Mouse (Mus musculus): ENCODE data around the gene Armc6. TPM values are rescaled to one million over a fixed set of nuclear protein-coding genes. Genes with fewer than 3 reads are reported as not detected.
A peak's percentile ranks its signal among the peaks of the same experiment; 100 is the strongest.

Armc6 gene
- polyA plus RNA-seq (2014; fragmentation: Nextera tagmentation; extraction: Ambion mirVana) = 24.4 and 25.8 TPM in 2 replicates

- under 1% methylated on average over 67 of the region's 67 CpGs for WGBS
These were observed at the start of gene Armc6, which contains the start of gene Sugp2 for GRCm38 (mm10) chr8:70234080-70234780. Armc6 (minus strand) TSS chr8:70234466. Sugp2 (plus strand) TSS chr8:70234226.

GRCm38 (mm10) chr8:70283136-70284077 is 49.1 kb upstream of the Armc6 start:
- Histone ChIP-seq H3K27ac (ENCODE audit: low read depth) (peak overlapping the region; percentile 77; the same call in 1 of the 2 replicates), H3K4me1 (replicated peaks; ENCODE audit: control insufficient read depth, insufficient read depth, low read length) (peaks cover 12% of the 10 kb centered on the region), H3K4me3 (ENCODE audit: low read depth, low read length) (peak overlapping the region; percentile 59), H3K4me2 (ENCODE audit: low read length) (peak overlapping the region; percentile 90), H3K27me3 (replicated peaks; ENCODE audit: control insufficient read depth, insufficient read depth, low read length) (no peaks in the 10 kb centered on the region), H3K9me3 (ENCODE audit: control insufficient read depth, low read length) (0 out of 2 replicates have a peak, but pooled peaks cover 4% of the 10 kb centered on the region), H3K9ac (ENCODE audit: low read length) (peak overlapping the region; percentile 84), H3K36me3 (ENCODE audit: control insufficient read depth, insufficient read depth, low read length) (peaks cover 36% of the 10 kb centered on the region)
- DNase-seq (ENCODE audit: low spot score) (peak; percentile 66), ATAC-seq (replicated peaks; ENCODE audit: low FRiP score, low TSS enrichment, low read depth) (peak; percentile 59)
- 1% methylated on average over 55 of the region's 55 CpGs for WGBS

More at GRCm38 (mm10) chr8:70234080-70234780, at the start of gene Armc6, which contains the start of gene Sugp2:
- DNase-seq (ENCODE audit: low spot score) (peak; percentile 99), ATAC-seq (replicated peaks; ENCODE audit: low FRiP score, low TSS enrichment, low read depth) (peak; percentile 93)
- H3K27ac ChIP-seq (ENCODE audit: low read depth) = peak within 1 kb of the TSS; percentile 95
- peaks cover 48% of the 10 kb centered on the region for H3K36me3 ChIP-seq (ENCODE audit: control insufficient read depth, insufficient read depth, low read length)
- H3K4me2 ChIP-seq (ENCODE audit: low read length) = peak within 1 kb of the TSS; percentile 90
- H3K4me1 ChIP-seq (replicated peaks; ENCODE audit: control insufficient read depth, insufficient read depth, low read length) = peaks cover 19% of the 10 kb centered on the region
- peak within 1 kb of the TSS; percentile 87 for H3K4me3 ChIP-seq (ENCODE audit: low read depth, low read length)
- H3K9ac ChIP-seq (ENCODE audit: low read length) = peak within 1 kb of the TSS; percentile 83
- H3K27me3 ChIP-seq (replicated peaks; ENCODE audit: control insufficient read depth, insufficient read depth, low read length) = no peaks in the 10 kb centered on the region
- no peaks in the 10 kb centered on the region for H3K9me3 ChIP-seq (ENCODE audit: control insufficient read depth, low read length)

GRCm38 (mm10) chr8:70282603-70283135 is 48.4 kb upstream of the Armc6 start, which contains the start of gene Homer3:
Homer3 (plus strand) TSS chr8:70282827.
- no peaks in the 10 kb centered on the region for H3K27me3 ChIP-seq (replicated peaks; ENCODE audit: control insufficient read depth, insufficient read depth, low read length)
- peak within 1 kb of the TSS; percentile 59 for H3K4me3 ChIP-seq (ENCODE audit: low read depth, low read length)
- H3K9ac ChIP-seq (ENCODE audit: low read length) = peak within 1 kb of the TSS; percentile 84
- 0 out of 2 replicates have a peak, but pooled peaks cover 4% of the 10 kb centered on the region for H3K9me3 ChIP-seq (ENCODE audit: control insufficient read depth, low read length)
- H3K4me2 ChIP-seq (ENCODE audit: low read length) = peak within 1 kb of the TSS; percentile 90
- DNase-seq (ENCODE audit: low spot score) (peak; percentile 93), ATAC-seq (replicated peaks; ENCODE audit: low FRiP score, low TSS enrichment, low read depth) (peak; percentile 88)
- peaks cover 30% of the 10 kb centered on the region for H3K36me3 ChIP-seq (ENCODE audit: control insufficient read depth, insufficient read depth, low read length)
- 2% methylated on average over 34 of the region's 36 CpGs for WGBS
- peak within 1 kb of the TSS; percentile 77; the same call in 1 of the 2 replicates for H3K27ac ChIP-seq (ENCODE audit: low read depth)
- H3K4me1 ChIP-seq (replicated peaks; ENCODE audit: control insufficient read depth, insufficient read depth, low read length) = peaks cover 12% of the 10 kb centered on the region

GRCm38 (mm10) chr8:70281001-70281400 is 46.7 kb upstream of the Armc6 start:
- WGBS = 30% methylated on average over 3 of the region's 3 CpGs
- H3K27ac ChIP-seq (ENCODE audit: low read depth) = no peak overlapping the region
- no peak for ATAC-seq (replicated peaks; ENCODE audit: low FRiP score, low TSS enrichment, low read depth)

GRCm38 (mm10) chr8:70279266-70279665 is 45.0 kb upstream of the Armc6 start:
- Histone ChIP-seq H3K4me3 (ENCODE audit: low read depth, low read length) (no peak overlapping the region), H3K36me3 (ENCODE audit: control insufficient read depth, insufficient read depth, low read length) (no peaks in the 10 kb centered on the region), H3K4me2 (ENCODE audit: low read length) (no peak overlapping the region), H3K9ac (ENCODE audit: low read length) (no peak overlapping the region), H3K4me1 (replicated peaks; ENCODE audit: control insufficient read depth, insufficient read depth, low read length) (peaks cover 9% of the 10 kb centered on the region), H3K27ac (ENCODE audit: low read depth) (no peak overlapping the region), H3K27me3 (replicated peaks; ENCODE audit: control insufficient read depth, insufficient read depth, low read length) (no peaks in the 10 kb centered on the region), H3K9me3 (ENCODE audit: control insufficient read depth, low read length) (no peaks in the 10 kb centered on the region)
- DNase-seq (ENCODE audit: low spot score) (no peak), ATAC-seq (replicated peaks; ENCODE audit: low FRiP score, low TSS enrichment, low read depth) (no peak)
- 65% methylated on average over 8 of the region's 8 CpGs for WGBS

More at GRCm38 (mm10) chr8:70281001-70281400, 46.7 kb upstream of the Armc6 start:
- no peak for DNase-seq (ENCODE audit: low spot score)
- Histone ChIP-seq H3K9ac (ENCODE audit: low read length) (no peak overlapping the region), H3K4me2 (ENCODE audit: low read length) (no peak overlapping the region), H3K4me3 (ENCODE audit: low read depth, low read length) (no peak overlapping the region), H3K27me3 (replicated peaks; ENCODE audit: control insufficient read depth, insufficient read depth, low read length) (no peaks in the 10 kb centered on the region), H3K4me1 (replicated peaks; ENCODE audit: control insufficient read depth, insufficient read depth, low read length) (peaks cover 12% of the 10 kb centered on the region), H3K9me3 (ENCODE audit: control insufficient read depth, low read length) (no peaks in the 10 kb centered on the region), H3K36me3 (ENCODE audit: control insufficient read depth, insufficient read depth, low read length) (peaks cover 13% of the 10 kb centered on the region)

GRCm38 (mm10) chr8:70278175-70278574 is 43.9 kb upstream of the Armc6 start:
- Histone ChIP-seq H3K4me2 (ENCODE audit: low read length) (no peak overlapping the region), H3K27me3 (replicated peaks; ENCODE audit: control insufficient read depth, insufficient read depth, low read length) (no peaks in the 10 kb centered on the region), H3K4me3 (ENCODE audit: low read depth, low read length) (no peak overlapping the region), H3K9me3 (ENCODE audit: control insufficient read depth, low read length) (no peaks in the 10 kb centered on the region), H3K27ac (ENCODE audit: low read depth) (no peak overlapping the region), H3K9ac (ENCODE audit: low read length) (no peak overlapping the region), H3K4me1 (replicated peaks; ENCODE audit: control insufficient read depth, insufficient read depth, low read length) (peaks cover 5% of the 10 kb centered on the region), H3K36me3 (ENCODE audit: control insufficient read depth, insufficient read depth, low read length) (no peaks in the 10 kb centered on the region)
- DNase-seq (ENCODE audit: low spot score) (no peak), ATAC-seq (replicated peaks; ENCODE audit: low FRiP score, low TSS enrichment, low read depth) (no peak)
- 65% methylated on average over 15 of the region's 15 CpGs for WGBS

GRCm38 (mm10) chr8:70276476-70276875 is 42.2 kb upstream of the Armc6 start:
- no peak for DNase-seq (ENCODE audit: low spot score)
- Histone ChIP-seq H3K36me3 (ENCODE audit: control insufficient read depth, insufficient read depth, low read length) (no peaks in the 10 kb centered on the region), H3K27ac (ENCODE audit: low read depth) (no peak overlapping the region), H3K4me2 (ENCODE audit: low read length) (no peak overlapping the region), H3K9me3 (ENCODE audit: control insufficient read depth, low read length) (no peaks in the 10 kb centered on the region), H3K4me3 (ENCODE audit: low read depth, low read length) (no peak overlapping the region), H3K27me3 (replicated peaks; ENCODE audit: control insufficient read depth, insufficient read depth, low read length) (no peaks in the 10 kb centered on the region), H3K9ac (ENCODE audit: low read length) (no peak overlapping the region), H3K4me1 (replicated peaks; ENCODE audit: control insufficient read depth, insufficient read depth, low read length) (no peaks in the 10 kb centered on the region)
- ATAC-seq (replicated peaks; ENCODE audit: low FRiP score, low TSS enrichment, low read depth) = no peak
- 81% methylated on average over 3 of the region's 3 CpGs for WGBS

- Histone ChIP-seq H3K27ac (ENCODE audit: low read depth) (no peak overlapping the region), H3K9ac (ENCODE audit: low read length) (no peak overlapping the region), H3K4me1 (replicated peaks; ENCODE audit: control insufficient read depth, insufficient read depth, low read length) (no peaks in the 10 kb centered on the region), H3K4me2 (ENCODE audit: low read length) (no peak overlapping the region), H3K36me3 (ENCODE audit: control insufficient read depth, insufficient read depth, low read length) (no peaks in the 10 kb centered on the region), H3K9me3 (ENCODE audit: control insufficient read depth, low read length) (no peaks in the 10 kb centered on the region), H3K4me3 (ENCODE audit: low read depth, low read length) (no peak overlapping the region), H3K27me3 (replicated peaks; ENCODE audit: control insufficient read depth, insufficient read depth, low read length) (no peaks in the 10 kb centered on the region)
- ATAC-seq (replicated peaks; ENCODE audit: low FRiP score, low TSS enrichment, low read depth) (no peak), DNase-seq (ENCODE audit: low spot score) (no peak)
These were observed 40.1 kb upstream of the Armc6 start for GRCm38 (mm10) chr8:70274350-70274749.
